Mouse (Mus musculus) gonadal fat pad, adult 2 months (tissue): ENCODE results near the gene Cep72. TPM values are rescaled to one million over a fixed set of nuclear protein-coding genes. Genes with fewer than 3 reads are reported as not detected.

Experiments
- polyA plus RNA-seq: library from polyadenylated mRNA; depleted of rRNA; stranded (reverse); fragments of >200 nt; gene quantifications from 2 replicates; pipeline ENCODE4 v1.2.3, GENCODE M21; 2012; rRNA removed

Gene Cep72
- polyA plus RNA-seq, 1 experiment: 2.4 TPM

Other genes with a start within 250 kb of the Cep72 start
- gene Nkd2, start 214.7 kb downstream of the Cep72 start, polyA plus RNA-seq: 4.6 and 5.8 TPM in 2 replicates
- 0.38 and 0.56 TPM in 2 replicates for gene Trip13, start 124.5 kb downstream of the Cep72 start, polyA plus RNA-seq
- 21.8 and 28.1 TPM in 2 replicates for gene Brd9, start 124.5 kb downstream of the Cep72 start, polyA plus RNA-seq
- 0.08 and 0.24 TPM in 2 replicates for gene Zdhhc11, start 98.4 kb downstream of the Cep72 start, polyA plus RNA-seq
- 11.8 and 14.3 TPM in 2 replicates for gene Tppp, start 52.9 kb downstream of the Cep72 start, polyA plus RNA-seq
- gene Slc9a3, start 59.2 kb upstream of the Cep72 start, polyA plus RNA-seq: 3.1 and 7.0 TPM in 2 replicates
- gene Exoc3, start 146.4 kb upstream of the Cep72 start, polyA plus RNA-seq: 28.5 and 35.1 TPM in 2 replicates
- 0.18 and 0.94 TPM in 2 replicates for gene Ahrr, start 230.0 kb upstream of the Cep72 start, polyA plus RNA-seq